Mouse (Mus musculus): ENCODE results near the gene Rbks. TPM values are rescaled to one million over a fixed set of nuclear protein-coding genes. Genes with fewer than 3 reads are reported as not detected.
"Not testable (repeated sequence)": the region's sequence is repeated elsewhere in the genome, so short reads cannot be mapped to it uniquely, and the experiment has no call there.

Rbks gene
- total RNA-seq, 1 experiment from 2014 or later: 17.7 TPM

DNA sequence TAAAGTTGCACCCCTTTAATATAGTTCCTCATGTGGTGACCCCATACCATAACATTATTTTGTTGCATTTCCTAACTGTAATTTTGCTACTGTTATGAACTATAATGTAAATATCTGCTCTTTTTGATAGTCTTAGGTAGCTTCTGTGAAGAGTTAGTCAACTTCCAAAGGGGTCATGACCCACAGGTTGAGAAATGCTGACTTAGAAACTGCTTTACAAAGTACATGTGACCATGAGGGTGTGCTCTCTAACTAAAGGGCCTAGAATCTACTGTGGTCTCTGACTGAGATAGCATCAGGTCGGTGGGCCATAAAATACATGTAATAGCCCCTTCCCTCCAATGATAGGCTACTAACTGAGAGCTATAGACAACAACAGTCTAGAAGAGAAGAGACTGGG, 19.4 kb downstream of the Rbks start:
- no peak for DNase-seq

- DNase-seq: no peak
Observed at GRCm38 (mm10) chr5:31673431-31673830, 24.0 kb downstream of the Rbks start.

GRCm38 (mm10) chr5:31671137-31671536, 26.3 kb downstream of the Rbks start:
- DNase-seq: no peak

- DNase-seq: no peak
Observed at GRCm38 (mm10) chr5:31669984-31670383, 27.4 kb downstream of the Rbks start.

- DNase-seq: no peak
Observed at GRCm38 (mm10) chr5:31668325-31668968, 29.0 kb downstream of the Rbks start.

DNA sequence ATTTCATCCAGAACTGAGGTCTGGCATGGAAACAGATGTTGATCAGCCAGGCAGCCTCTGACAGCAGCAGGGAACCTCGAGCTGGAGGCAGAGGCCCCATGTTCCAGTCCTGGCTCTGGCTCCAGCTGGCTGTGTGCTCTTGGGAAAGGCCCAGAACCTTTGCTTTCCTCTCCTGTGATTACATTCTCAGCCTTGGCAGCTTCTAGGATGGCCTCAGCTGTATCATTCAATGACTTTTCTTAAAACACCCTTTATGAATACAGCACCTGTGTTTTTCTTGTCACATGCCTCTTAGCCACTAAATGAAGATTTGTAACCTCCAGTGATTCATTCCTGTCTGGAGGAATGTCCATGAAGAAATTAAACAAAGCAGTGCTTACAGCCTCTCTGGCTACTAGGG, 31.3 kb downstream of the Rbks start:
- peak; percentile 12 for DNase-seq

DNA sequence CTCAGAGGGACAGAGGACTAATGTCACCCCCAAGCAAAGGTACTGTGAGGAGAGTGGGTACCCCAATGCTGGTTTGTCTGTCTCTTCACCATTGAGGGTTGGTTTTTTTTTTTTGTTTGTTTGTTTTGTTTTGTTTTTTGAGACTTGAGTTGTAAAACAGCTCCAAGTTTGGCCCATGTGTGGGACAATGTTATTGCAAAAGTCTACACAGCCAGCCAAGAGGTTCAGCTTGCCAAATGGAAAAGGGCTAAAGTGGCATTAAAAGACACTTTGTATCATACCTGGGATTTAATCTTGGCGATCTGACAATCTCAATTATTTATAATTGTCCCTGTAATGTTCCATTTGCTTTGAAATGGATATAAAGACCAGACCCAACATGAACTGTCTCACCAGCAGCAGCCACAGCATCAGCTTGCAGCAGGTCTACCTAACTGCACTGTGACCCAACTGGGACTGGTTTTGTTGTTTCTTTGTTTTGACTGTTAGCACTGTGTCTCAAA, 41.7 kb downstream of the Rbks start:
- DNase-seq: no peak

GRCm38 (mm10) chr5:31650518-31651288, 46.7 kb downstream of the Rbks start:
- DNase-seq: no peak

GRCm38 (mm10) chr5:31647327-31647726, 50.1 kb downstream of the Rbks start:
- DNase-seq: no peak

DNA sequence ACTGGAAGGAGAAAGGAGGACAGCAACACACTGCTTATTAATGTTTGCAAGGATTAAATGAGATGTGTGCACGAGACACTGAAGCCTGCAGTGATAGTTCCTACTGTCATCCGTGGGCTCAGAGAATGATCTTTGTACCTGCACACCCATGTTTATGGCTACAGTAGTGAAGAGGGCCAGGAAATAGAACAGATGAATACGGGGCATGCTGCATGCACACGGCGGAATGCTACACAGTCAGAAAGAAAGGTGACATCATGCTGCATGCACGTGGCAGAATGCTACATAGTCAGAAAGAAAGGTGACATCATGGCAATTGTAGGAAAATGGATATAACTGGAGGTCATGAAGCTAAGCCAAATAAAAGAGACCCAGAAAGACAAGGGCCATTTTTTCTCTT, 50.9 kb downstream of the Rbks start:
- DNase-seq: no peak

GRCm38 (mm10) chr5:31645798-31646197, 51.6 kb downstream of the Rbks start:
- no peak for DNase-seq

DNA sequence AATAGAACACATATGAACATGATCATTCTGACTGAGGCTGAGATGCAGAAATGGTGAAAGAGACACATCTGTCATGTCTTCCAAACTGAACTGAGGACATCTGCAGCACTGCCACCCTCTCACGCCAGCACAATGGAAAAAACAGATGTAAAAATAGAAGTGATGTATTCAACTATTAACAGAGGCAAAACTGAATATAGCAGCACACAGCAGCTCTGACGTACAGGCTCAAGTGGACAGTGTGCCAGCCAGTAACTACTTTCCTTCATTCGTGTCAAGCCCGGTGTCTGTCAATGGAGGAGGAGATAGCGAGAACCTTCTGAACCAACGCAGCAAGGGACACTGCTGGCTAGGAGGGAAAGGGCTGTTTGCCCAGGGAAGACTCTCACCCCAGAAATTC, 52.6 kb downstream of the Rbks start:
- DNase-seq: no peak

- no peak for DNase-seq
Observed at GRCm38 (mm10) chr5:31644272-31644671, 53.2 kb downstream of the Rbks start.

DNA sequence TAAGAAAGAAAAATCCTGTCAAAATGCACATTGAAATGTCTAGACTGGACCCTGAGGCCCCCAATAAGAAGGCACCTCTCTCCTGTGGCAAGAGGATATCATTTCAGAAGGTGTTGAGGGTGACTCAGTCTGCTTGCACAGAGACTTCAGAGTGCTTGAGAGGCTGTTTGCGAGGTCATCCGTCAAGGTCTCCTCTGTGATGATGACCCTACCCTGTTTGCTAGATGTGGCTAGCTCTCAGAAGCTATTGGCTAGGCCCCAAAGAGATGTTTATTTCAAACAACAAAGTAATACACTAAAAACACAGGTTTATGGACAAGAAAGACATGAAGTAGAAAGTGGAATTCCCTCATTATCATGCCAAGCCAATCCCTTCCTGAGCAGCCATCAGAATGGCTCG, 55.1 kb downstream of the Rbks start:
- DNase-seq: no peak

DNA sequence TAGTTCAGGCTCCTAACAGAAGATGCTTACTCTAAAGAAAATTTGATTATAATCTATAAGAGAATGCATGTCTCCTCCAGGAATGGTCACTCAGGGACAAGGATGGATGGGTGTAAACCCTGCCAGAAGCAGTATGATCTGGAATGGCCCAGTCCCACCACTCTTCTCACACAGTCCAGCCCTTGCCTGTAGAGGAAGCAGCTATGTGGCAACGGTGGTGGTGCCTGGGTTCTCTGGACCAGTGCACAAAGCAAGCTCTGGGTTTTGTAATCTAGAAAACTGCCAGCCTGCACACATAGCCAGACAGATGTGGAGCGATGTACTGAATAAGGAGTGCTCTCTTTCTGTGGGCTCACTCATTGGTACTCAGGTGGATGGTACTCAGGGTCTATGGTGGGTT, 56.9 kb downstream of the Rbks start:
- DNase-seq: no peak

- DNase-seq: no peak
Observed at GRCm38 (mm10) chr5:31636636-31637253, 60.7 kb downstream of the Rbks start.

DNA sequence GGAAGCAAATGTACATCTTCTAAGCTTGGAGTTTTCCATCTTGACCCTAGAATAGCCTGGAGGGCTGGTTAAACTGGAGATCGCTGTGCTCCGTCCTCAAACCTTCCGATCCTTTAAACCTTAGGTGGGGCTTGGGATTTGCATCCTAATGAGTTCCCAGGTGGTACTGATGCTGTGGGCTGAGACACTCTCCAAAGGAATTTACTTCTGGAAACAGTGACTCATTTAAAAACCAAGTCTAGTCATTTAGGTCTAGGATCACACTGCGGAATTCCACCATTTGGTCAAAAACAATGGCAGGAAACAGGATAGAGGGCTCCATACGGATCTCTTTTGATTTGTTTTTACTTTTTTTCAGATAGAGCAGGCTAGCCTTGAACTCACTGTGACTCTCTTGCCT, 62.7 kb downstream of the Rbks start:
- no peak for DNase-seq

GRCm38 (mm10) chr5:31634161-31634560, 63.3 kb downstream of the Rbks start:
- no peak for DNase-seq

DNA sequence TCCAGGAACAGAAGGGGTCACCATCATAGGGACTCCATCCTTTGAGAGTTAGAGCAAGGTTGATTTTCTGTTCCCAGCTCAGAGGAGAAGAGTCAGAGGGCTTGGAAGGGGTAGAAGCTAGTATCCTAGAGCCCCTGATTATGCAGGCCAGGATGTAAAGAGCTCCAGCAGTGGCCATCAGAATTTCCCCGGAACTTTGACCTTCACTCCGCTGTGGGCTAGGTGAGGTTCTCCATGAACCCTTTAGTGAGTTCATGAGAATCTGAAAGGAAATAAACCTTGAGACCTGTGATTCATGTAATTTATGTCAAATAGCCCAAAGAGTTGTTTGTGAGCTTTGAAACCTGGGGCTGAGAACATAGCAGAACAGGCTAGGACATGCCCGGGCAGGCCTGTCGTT, 66.3 kb downstream of the Rbks start:
- DNase-seq: not testable (repeated sequence)

DNA sequence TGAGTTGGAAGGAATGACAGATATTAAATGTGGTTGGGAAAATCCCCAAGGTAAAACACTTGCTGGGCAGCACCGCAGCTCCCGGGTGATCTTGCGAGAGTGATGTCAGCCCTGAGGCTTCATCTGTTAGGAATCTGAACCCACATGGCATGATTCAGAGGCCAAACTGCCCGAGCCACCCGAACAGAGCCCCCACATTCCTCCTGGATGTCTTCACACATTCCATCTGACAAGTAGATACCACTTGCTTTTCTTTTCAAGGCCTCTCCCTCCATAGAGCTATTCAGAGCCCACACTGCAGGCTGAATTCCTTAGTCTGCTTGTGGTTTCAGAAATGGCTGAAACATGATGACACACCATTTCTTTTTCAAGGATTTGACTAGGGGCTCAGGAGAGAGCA, 67.4 kb downstream of the Rbks start:
- peak; percentile 65 for DNase-seq

DNA sequence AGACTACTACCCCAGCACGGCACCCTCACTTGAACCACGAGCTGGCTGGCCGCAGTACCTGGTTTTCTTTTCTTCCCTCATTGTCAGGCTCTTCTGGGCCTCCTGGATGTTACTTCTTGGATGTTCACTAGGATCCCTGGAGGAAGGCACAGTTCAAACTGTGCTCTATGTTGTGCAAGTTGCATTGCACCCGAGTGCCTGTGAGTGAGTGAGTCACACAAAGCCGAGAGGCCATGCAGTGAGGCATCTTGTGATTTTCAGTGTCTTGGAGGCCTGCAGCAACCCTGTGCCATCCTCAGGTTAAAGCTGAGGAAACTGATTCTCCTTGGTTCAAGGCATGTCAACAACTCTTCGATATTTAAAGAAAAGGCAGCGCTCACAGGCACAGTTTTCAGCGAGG, 68.9 kb downstream of the Rbks start:
- peak; percentile 20 for DNase-seq

DNA sequence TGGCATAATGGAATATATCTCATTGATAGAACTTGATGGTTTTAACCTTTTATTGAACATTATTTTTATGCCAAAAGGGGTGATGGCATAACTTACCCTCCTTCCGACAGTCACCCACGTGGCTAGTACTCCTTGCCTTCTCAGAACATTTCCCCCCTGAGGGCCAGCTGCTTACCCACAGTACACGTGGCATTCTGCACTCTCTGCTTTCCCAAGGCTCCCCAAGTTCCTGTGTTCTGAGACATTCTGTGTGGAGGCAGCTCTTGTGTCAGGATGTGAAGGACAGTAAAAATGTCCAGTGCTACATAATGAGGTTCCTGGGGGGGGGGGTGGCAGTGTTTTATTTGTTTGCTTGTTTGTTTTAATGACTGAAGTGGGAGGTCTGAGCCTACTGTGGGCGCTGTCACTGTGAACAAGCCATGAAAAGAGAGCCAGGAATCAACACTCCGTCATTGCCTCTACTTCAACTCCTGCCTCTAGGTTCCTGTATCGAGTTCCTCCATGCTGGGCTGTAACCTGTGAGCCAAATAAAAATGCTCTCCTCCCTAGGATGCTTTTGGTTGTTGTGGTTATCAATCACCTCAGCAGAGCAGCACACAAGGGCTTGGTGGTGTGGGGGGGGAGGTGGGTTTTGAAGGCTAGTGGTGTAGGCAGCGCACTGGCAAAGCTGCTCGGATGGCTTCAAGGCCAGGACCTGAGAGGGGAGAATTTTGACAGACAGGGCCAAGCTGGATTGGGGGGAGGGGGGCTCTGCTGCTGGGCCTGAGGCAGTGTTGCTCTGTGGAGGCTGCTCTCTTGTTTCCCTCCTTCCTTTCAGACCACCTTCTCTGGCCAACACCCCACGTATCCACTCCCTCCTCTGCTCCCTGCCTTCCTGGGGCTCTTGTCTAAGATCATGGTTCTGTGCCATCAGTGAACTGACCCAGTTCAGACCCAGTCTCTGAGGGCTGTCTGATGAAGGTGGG, 69.6 kb downstream of the Rbks start:
- DNase-seq: no peak

Measured in adrenal gland, postnatal 25 days (tissue).